Mouse (Mus musculus): ENCODE results near the gene Clstn2. TPM values are rescaled to one million over a fixed set of nuclear protein-coding genes. Genes with fewer than 3 reads are reported as not detected.

Clstn2 gene
- polyA plus RNA-seq, 1 experiment from 2014 or later: 1.8 TPM

GRCm38 (mm10) chr9:97698071-97698470, 334.9 kb downstream of the Clstn2 start:
- Histone ChIP-seq H3K9me3 (replicated peaks) (no peaks in the 10 kb centered on the region), H3K36me3 (no peaks in the 10 kb centered on the region), H3K27ac (no peak overlapping the region), H3K9ac (no peak overlapping the region), H3K4me3 (replicated peaks) (no peak overlapping the region), H3K4me1 (no peaks in the 10 kb centered on the region), H3K4me2 (no peak overlapping the region), H3K27me3 (no peaks in the 10 kb centered on the region)
- 86% methylated on average over 10 of the region's 10 CpGs for WGBS
- no peak for ATAC-seq (replicated peaks; ENCODE audit: low FRiP score)

- Histone ChIP-seq H3K4me2 (no peak overlapping the region), H3K4me3 (replicated peaks) (no peak overlapping the region), H3K27me3 (no peaks in the 10 kb centered on the region), H3K27ac (no peak overlapping the region), H3K36me3 (no peaks in the 10 kb centered on the region), H3K9me3 (replicated peaks) (no peaks in the 10 kb centered on the region), H3K4me1 (no peaks in the 10 kb centered on the region), H3K9ac (no peak overlapping the region)
- ATAC-seq (replicated peaks; ENCODE audit: low FRiP score): no peak
- WGBS: 68% methylated on average over 5 of the region's 5 CpGs
Observed at GRCm38 (mm10) chr9:97696655-97697235, 336.2 kb downstream of the Clstn2 start.

- Histone ChIP-seq H3K4me3 (replicated peaks) (no peak overlapping the region), H3K27ac (no peak overlapping the region), H3K27me3 (no peaks in the 10 kb centered on the region), H3K36me3 (no peaks in the 10 kb centered on the region), H3K9me3 (replicated peaks) (no peaks in the 10 kb centered on the region), H3K4me1 (no peaks in the 10 kb centered on the region), H3K9ac (no peak overlapping the region), H3K4me2 (no peak overlapping the region)
- no peak for ATAC-seq (replicated peaks; ENCODE audit: low FRiP score)
- 73% methylated on average over 1 of the region's 1 CpGs for WGBS
Observed at GRCm38 (mm10) chr9:97695278-97695677, 337.7 kb downstream of the Clstn2 start.

- no peaks in the 10 kb centered on the region for H3K27me3 ChIP-seq
- 77% methylated on average over 4 of the region's 4 CpGs for WGBS
- no peak for ATAC-seq (replicated peaks; ENCODE audit: low FRiP score)
- H3K4me1 ChIP-seq: no peaks in the 10 kb centered on the region
- H3K27ac ChIP-seq: no peak overlapping the region
- H3K4me2 ChIP-seq: no peak overlapping the region
- H3K9me3 ChIP-seq (replicated peaks): no peaks in the 10 kb centered on the region
- H3K36me3 ChIP-seq: no peaks in the 10 kb centered on the region
- no peak overlapping the region for H3K4me3 ChIP-seq (replicated peaks)
- no peak overlapping the region for H3K9ac ChIP-seq
Observed at GRCm38 (mm10) chr9:97686826-97687425, 346.1 kb downstream of the Clstn2 start.

GRCm38 (mm10) chr9:97685664-97686063, 347.3 kb downstream of the Clstn2 start:
- Histone ChIP-seq H3K4me1 (no peaks in the 10 kb centered on the region), H3K27me3 (no peaks in the 10 kb centered on the region), H3K36me3 (no peaks in the 10 kb centered on the region), H3K27ac (no peak overlapping the region), H3K9me3 (replicated peaks) (no peaks in the 10 kb centered on the region), H3K4me2 (no peak overlapping the region), H3K9ac (no peak overlapping the region), H3K4me3 (replicated peaks) (no peak overlapping the region)
- ATAC-seq (replicated peaks; ENCODE audit: low FRiP score): no peak
- WGBS: 81% methylated on average over 4 of the region's 4 CpGs

- Histone ChIP-seq H3K9me3 (replicated peaks) (no peaks in the 10 kb centered on the region), H3K36me3 (no peaks in the 10 kb centered on the region), H3K9ac (no peak overlapping the region), H3K27ac (no peak overlapping the region), H3K4me3 (replicated peaks) (no peak overlapping the region), H3K4me2 (no peak overlapping the region), H3K4me1 (no peaks in the 10 kb centered on the region), H3K27me3 (no peaks in the 10 kb centered on the region)
- ATAC-seq (replicated peaks; ENCODE audit: low FRiP score): no peak
Observed at GRCm38 (mm10) chr9:97679878-97680277, 353.1 kb downstream of the Clstn2 start.

GRCm38 (mm10) chr9:97679106-97679505, 353.9 kb downstream of the Clstn2 start:
- Histone ChIP-seq H3K4me1 (no peaks in the 10 kb centered on the region), H3K9ac (no peak overlapping the region), H3K9me3 (replicated peaks) (no peaks in the 10 kb centered on the region), H3K36me3 (no peaks in the 10 kb centered on the region), H3K27me3 (no peaks in the 10 kb centered on the region), H3K27ac (no peak overlapping the region), H3K4me3 (replicated peaks) (no peak overlapping the region), H3K4me2 (no peak overlapping the region)
- ATAC-seq (replicated peaks; ENCODE audit: low FRiP score): no peak
- 81% methylated on average over 4 of the region's 4 CpGs for WGBS

GRCm38 (mm10) chr9:97677075-97677474, 355.9 kb downstream of the Clstn2 start:
- WGBS: 74% methylated on average over 3 of the region's 3 CpGs
- Histone ChIP-seq H3K9ac (no peak overlapping the region), H3K9me3 (replicated peaks) (no peaks in the 10 kb centered on the region), H3K4me1 (no peaks in the 10 kb centered on the region), H3K36me3 (no peaks in the 10 kb centered on the region), H3K27me3 (no peaks in the 10 kb centered on the region), H3K4me3 (replicated peaks) (no peak overlapping the region), H3K27ac (no peak overlapping the region), H3K4me2 (no peak overlapping the region)
- no peak for ATAC-seq (replicated peaks; ENCODE audit: low FRiP score)

- no peaks in the 10 kb centered on the region for H3K36me3 ChIP-seq
Observed at GRCm38 (mm10) chr9:97672681-97673080, 360.3 kb downstream of the Clstn2 start.

GRCm38 (mm10) chr9:97672224-97672623, 360.8 kb downstream of the Clstn2 start:
- WGBS: 21% methylated on average over 1 of the region's 1 CpGs
- Histone ChIP-seq H3K36me3 (no peaks in the 10 kb centered on the region), H3K27me3 (no peaks in the 10 kb centered on the region), H3K4me2 (no peak overlapping the region), H3K4me3 (replicated peaks) (no peak overlapping the region), H3K27ac (no peak overlapping the region), H3K9me3 (replicated peaks) (no peaks in the 10 kb centered on the region), H3K9ac (no peak overlapping the region), H3K4me1 (no peaks in the 10 kb centered on the region)
- ATAC-seq (replicated peaks; ENCODE audit: low FRiP score): no peak

More at GRCm38 (mm10) chr9:97672681-97673080, 360.3 kb downstream of the Clstn2 start:
- Histone ChIP-seq H3K4me3 (replicated peaks) (no peak overlapping the region), H3K27me3 (no peaks in the 10 kb centered on the region), H3K9ac (no peak overlapping the region), H3K4me1 (no peaks in the 10 kb centered on the region), H3K27ac (no peak overlapping the region), H3K9me3 (replicated peaks) (no peaks in the 10 kb centered on the region), H3K4me2 (no peak overlapping the region)
- WGBS: 63% methylated on average over 5 of the region's 5 CpGs
- no peak for ATAC-seq (replicated peaks; ENCODE audit: low FRiP score)

- Histone ChIP-seq H3K27me3 (no peaks in the 10 kb centered on the region), H3K27ac (no peak overlapping the region), H3K4me1 (no peaks in the 10 kb centered on the region), H3K4me3 (replicated peaks) (no peak overlapping the region), H3K9me3 (replicated peaks) (no peaks in the 10 kb centered on the region), H3K36me3 (no peaks in the 10 kb centered on the region), H3K9ac (no peak overlapping the region), H3K4me2 (no peak overlapping the region)
- 71% methylated on average over 8 of the region's 8 CpGs for WGBS
- no peak for ATAC-seq (replicated peaks; ENCODE audit: low FRiP score)
Observed at GRCm38 (mm10) chr9:97670666-97671065, 362.3 kb downstream of the Clstn2 start.

GRCm38 (mm10) chr9:97660989-97661388, 372.0 kb downstream of the Clstn2 start:
- Histone ChIP-seq H3K4me2 (no peak overlapping the region), H3K4me3 (replicated peaks) (no peak overlapping the region), H3K4me1 (no peaks in the 10 kb centered on the region), H3K27me3 (no peaks in the 10 kb centered on the region), H3K27ac (no peak overlapping the region), H3K9ac (no peak overlapping the region), H3K9me3 (replicated peaks) (no peaks in the 10 kb centered on the region), H3K36me3 (no peaks in the 10 kb centered on the region)
- no peak for ATAC-seq (replicated peaks; ENCODE audit: low FRiP score)
- 77% methylated on average over 4 of the region's 4 CpGs for WGBS

- H3K9me3 ChIP-seq (replicated peaks): no peaks in the 10 kb centered on the region
- H3K4me2 ChIP-seq: no peak overlapping the region
- H3K36me3 ChIP-seq: no peaks in the 10 kb centered on the region
- H3K9ac ChIP-seq: no peak overlapping the region
- H3K27me3 ChIP-seq: no peaks in the 10 kb centered on the region
- H3K27ac ChIP-seq: no peak overlapping the region
- no peaks in the 10 kb centered on the region for H3K4me1 ChIP-seq
- ATAC-seq (replicated peaks; ENCODE audit: low FRiP score): no peak
- 81% methylated on average over 3 of the region's 3 CpGs for WGBS
- H3K4me3 ChIP-seq (replicated peaks): no peak overlapping the region
Observed at GRCm38 (mm10) chr9:97658736-97659135, 374.2 kb downstream of the Clstn2 start.

Data from kidney, embryonic 15.5 days (tissue).